Mouse (Mus musculus) heart, postnatal 25 days (tissue): ENCODE measurements around the gene Myo1d. TPM values are rescaled to one million over a fixed set of nuclear protein-coding genes. Genes with fewer than 3 reads are reported as not detected.

ENCODE experiments used
- DNase-seq: peaks from one replicate; pipeline ENCODE4 v3.0.0; 2022; ENCODE audit warnings: low spot score
- intact Hi-C: fragments of 180-260 bp; cut with DNase I; formaldehyde crosslinking; loops from one replicate; pipeline ENCODE4 v1.15.1; 2025
- total RNA-seq, 2 experiments: library from RNA; stranded (reverse); gene quantifications; 2 replicates each; pipeline ENCODE4 v1.2.3; 2021

Gene Myo1d
- 10 to 100 TPM in 1 of 2 experiments, 1 to 10 TPM in 1; 8.7 to 10.9 TPM for total RNA-seq

GRCm38 (mm10) chr11:80779527-80780344 lies at the start of gene Myo1d:
TSS of gene Myo1d (minus strand) at chr11:80780025.
- DNase-seq: peak; percentile 77
- intact Hi-C loops: loop anchor here (2.0 kb wide), 1 partner anchor 37 kb away; no protein-coding TSS in a partner anchor

GRCm38 (mm10) chr11:80821794-80822193 lies 42.0 kb upstream of the Myo1d start:
- no peak for DNase-seq
- intact Hi-C loops: no loop called here

GRCm38 (mm10) chr11:80821296-80821695 lies 41.5 kb upstream of the Myo1d start:
- peak; percentile 31 for DNase-seq
- intact Hi-C loops: no loop called here

GRCm38 (mm10) chr11:80820085-80820484 lies 40.3 kb upstream of the Myo1d start:
- no peak for DNase-seq
- intact Hi-C loops: no loop called here

GRCm38 (mm10) chr11:80818060-80818697 lies 38.4 kb upstream of the Myo1d start:
- DNase-seq: peak; percentile 49
- intact Hi-C loops: loop anchor here (1.0 kb wide), 1 partner anchor 122 kb away; no protein-coding TSS in a partner anchor

- no peak for DNase-seq
- intact Hi-C loops: no loop called here
Observed at GRCm38 (mm10) chr11:80815354-80815753, 35.5 kb upstream of the Myo1d start.

GRCm38 (mm10) chr11:80811156-80811555 lies 31.3 kb upstream of the Myo1d start:
- DNase-seq: no peak
- intact Hi-C loops: no loop called here

- peak; percentile 9 for DNase-seq
- intact Hi-C loops: no loop called here
Observed at GRCm38 (mm10) chr11:80809993-80810821, 30.4 kb upstream of the Myo1d start, which contains the start of gene Tmem98. TSS of gene Tmem98 (plus strand) at chr11:80810175.

- no peak for DNase-seq
- intact Hi-C loops: no loop called here
Observed at GRCm38 (mm10) chr11:80809666-80809992, 29.8 kb upstream of the Myo1d start.

GRCm38 (mm10) chr11:80808551-80809070 lies 28.8 kb upstream of the Myo1d start:
- no peak for DNase-seq

GRCm38 (mm10) chr11:80802706-80803105 lies 22.9 kb upstream of the Myo1d start:
- intact Hi-C loops: no loop called here

More at GRCm38 (mm10) chr11:80808551-80809070, 28.8 kb upstream of the Myo1d start:
- intact Hi-C loops: no loop called here

GRCm38 (mm10) chr11:80799979-80800378 lies 20.2 kb upstream of the Myo1d start:
- intact Hi-C loops: no loop called here
- DNase-seq: no peak

More at GRCm38 (mm10) chr11:80802706-80803105, 22.9 kb upstream of the Myo1d start:
- peak; percentile 29 for DNase-seq

GRCm38 (mm10) chr11:80795431-80795830 lies 15.6 kb upstream of the Myo1d start:
- intact Hi-C loops: no loop called here
- no peak for DNase-seq

GRCm38 (mm10) chr11:80794290-80794689 lies 14.5 kb upstream of the Myo1d start:
- intact Hi-C loops: no loop called here
- DNase-seq: no peak

GRCm38 (mm10) chr11:80793386-80793785 lies 13.6 kb upstream of the Myo1d start:
- DNase-seq: no peak
- intact Hi-C loops: no loop called here

- DNase-seq: no peak
- intact Hi-C loops: no loop called here
Observed at GRCm38 (mm10) chr11:80791677-80792432, 12.0 kb upstream of the Myo1d start.

- DNase-seq: no peak
- intact Hi-C loops: no loop called here
Observed at GRCm38 (mm10) chr11:80790413-80790812, 10.6 kb upstream of the Myo1d start.

- no peak for DNase-seq
- intact Hi-C loops: no loop called here
Observed at GRCm38 (mm10) chr11:80789647-80790240, 9.9 kb upstream of the Myo1d start.

- intact Hi-C loops: no loop called here
Observed at GRCm38 (mm10) chr11:80785672-80786071, 5.8 kb upstream of the Myo1d start.

More at GRCm38 (mm10) chr11:80785672-80786071, 5.8 kb upstream of the Myo1d start:
- no peak for DNase-seq
